Mouse (Mus musculus) neural tube, embryonic 11.5 days (tissue): Measurements from ENCODE around the gene Pla2g2c. TPM values are rescaled to one million over a fixed set of nuclear protein-coding genes. Genes with fewer than 3 reads are reported as not detected.

Source experiments
- ATAC-seq: fragments of 200-750 bp; cut with Nextera tagmentation; 2 replicates; pipeline ENCODE4 v1.8.0; 2017; ENCODE audit warnings: moderate number of reproducible peaks, mild to moderate bottlenecking, moderate TSS enrichment, moderate library complexity; ENCODE audit not compliant: insufficient read depth, low FRiP score, low TSS enrichment
- DNase-seq: peaks from one replicate; pipeline ENCODE4 v3.0.0-alpha.2; 2015; ENCODE audit warnings: low spot score
- H3K27ac ChIP-seq: fragments of 300-500 bp; sonication (generic); 2 replicates; pipeline ENCODE4 v1.5.1; 2014; ENCODE audit warnings: low read depth, mild to moderate bottlenecking, low read length
- H3K27me3 ChIP-seq: fragments of 300-500 bp; sonication (generic); 2 replicates; pipeline ENCODE4 v1.6.1; 2014; ENCODE audit warnings: mild to moderate bottlenecking, low read length, mixed read lengths; ENCODE audit not compliant: control insufficient read depth, insufficient read depth
- H3K36me3 ChIP-seq: fragments of 300-500 bp; sonication (generic); 2 replicates; pipeline ENCODE4 v1.6.1; 2014; ENCODE audit warnings: mild to moderate bottlenecking, low read length, moderate library complexity, mixed read lengths; ENCODE audit not compliant: control insufficient read depth, insufficient read depth
- H3K4me1 ChIP-seq: fragments of 300-500 bp; sonication (generic); 2 replicates; pipeline ENCODE4 v1.6.1; 2014; ENCODE audit warnings: low read length, mixed read lengths; ENCODE audit not compliant: control insufficient read depth, insufficient read depth
- H3K4me2 ChIP-seq: fragments of 300-500 bp; sonication (generic); 2 replicates; pipeline ENCODE4 v1.6.1; 2014; ENCODE audit warnings: low read depth, mild to moderate bottlenecking, moderate library complexity
- H3K4me3 ChIP-seq: fragments of 300-500 bp; sonication (generic); 2 replicates; pipeline ENCODE4 v1.5.1; 2014; ENCODE audit warnings: low read depth, low read length
- H3K9ac ChIP-seq: fragments of 300-500 bp; sonication (generic); 2 replicates; pipeline ENCODE4 v1.6.1; 2014; ENCODE audit warnings: mild to moderate bottlenecking, low read length
- H3K9me3 ChIP-seq: fragments of 300-500 bp; sonication (generic); 2 replicates; pipeline ENCODE4 v1.6.1; 2016; ENCODE audit warnings: low read length; ENCODE audit not compliant: control insufficient read depth
- WGBS: fragments of 180-500 bp; shearing (Covaris S2); extraction: QIAGEN DNeasy Blood & Tissue Kit; methylation state at CpG from one replicate; pipeline ENCODE4 v1.1.7; 2014; 5-methylcytosine and 5-hydroxymethylcytosine counted together
- polyA plus RNA-seq: library from polyadenylated mRNA; unstranded; fragments of >200 nt; fragmentation: Nextera tagmentation; extraction: Ambion mirVana; gene quantifications from 2 replicates; pipeline ENCODE4 v1.2.1, GENCODE M21; 2014

The Pla2g2c gene
- polyA plus RNA-seq, 1 experiment from 2014 or later, result 0.80 TPM

DNA sequence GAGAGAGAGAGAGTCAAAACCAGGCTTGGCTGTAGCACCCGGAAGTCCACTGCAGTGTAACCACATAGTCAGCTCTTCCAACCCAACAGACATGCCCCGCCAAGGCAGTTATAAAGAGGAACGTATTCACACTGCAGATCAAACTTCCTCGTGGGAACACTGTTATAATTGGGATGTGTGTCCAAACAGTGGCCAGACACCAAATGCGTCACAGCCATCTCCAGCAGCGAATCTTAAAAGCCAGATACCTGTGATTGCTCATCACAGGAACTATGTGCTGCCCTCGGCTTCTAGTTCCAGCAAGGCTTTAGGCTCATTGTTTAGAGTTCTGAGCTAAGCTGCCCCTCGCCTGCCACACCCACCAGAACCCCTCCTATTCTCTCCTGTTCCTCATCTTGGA, 22.1 kb upstream of the Pla2g2c start:
- no peak overlapping the region for H3K4me3 ChIP-seq
- DNase-seq (no peak), ATAC-seq (no peak)
- no peak overlapping the region for H3K4me2 ChIP-seq
- no peak overlapping the region for H3K9ac ChIP-seq
- no peaks in the 10 kb centered on the region for H3K4me1 ChIP-seq
- no peak overlapping the region for H3K27ac ChIP-seq
- H3K36me3 ChIP-seq, result no peaks in the 10 kb centered on the region
- no peaks in the 10 kb centered on the region for H3K27me3 ChIP-seq
- H3K9me3 ChIP-seq, result no peaks in the 10 kb centered on the region
- WGBS, result 88% methylated on average over 8 of the region's 8 CpGs

- no peak for DNase-seq
- Histone ChIP-seq H3K4me1 (no peaks in the 10 kb centered on the region), H3K27ac (no peak overlapping the region), H3K9ac (no peak overlapping the region), H3K4me3 (no peak overlapping the region), H3K4me2 (no peak overlapping the region), H3K27me3 (no peaks in the 10 kb centered on the region), H3K9me3 (no peaks in the 10 kb centered on the region), H3K36me3 (no peaks in the 10 kb centered on the region)
- 69% methylated on average over 7 of the region's 7 CpGs for WGBS
- ATAC-seq, result no peak
Measured at GRCm38 (mm10) chr4:138703591-138703990, 21.0 kb upstream of the Pla2g2c start.

- 81% methylated on average over 4 of the region's 4 CpGs for WGBS
- no peak for DNase-seq
- no peaks in the 10 kb centered on the region for H3K4me1 ChIP-seq
- no peak overlapping the region for H3K9ac ChIP-seq
- H3K4me3 ChIP-seq, result no peak overlapping the region
- H3K27ac ChIP-seq, result no peak overlapping the region
- H3K4me2 ChIP-seq, result no peak overlapping the region
- H3K9me3 ChIP-seq, result no peaks in the 10 kb centered on the region
- H3K27me3 ChIP-seq, result no peaks in the 10 kb centered on the region
- ATAC-seq, result no peak
- H3K36me3 ChIP-seq, result no peaks in the 10 kb centered on the region
Measured at GRCm38 (mm10) chr4:138704169-138704568, 20.4 kb upstream of the Pla2g2c start.

DNA sequence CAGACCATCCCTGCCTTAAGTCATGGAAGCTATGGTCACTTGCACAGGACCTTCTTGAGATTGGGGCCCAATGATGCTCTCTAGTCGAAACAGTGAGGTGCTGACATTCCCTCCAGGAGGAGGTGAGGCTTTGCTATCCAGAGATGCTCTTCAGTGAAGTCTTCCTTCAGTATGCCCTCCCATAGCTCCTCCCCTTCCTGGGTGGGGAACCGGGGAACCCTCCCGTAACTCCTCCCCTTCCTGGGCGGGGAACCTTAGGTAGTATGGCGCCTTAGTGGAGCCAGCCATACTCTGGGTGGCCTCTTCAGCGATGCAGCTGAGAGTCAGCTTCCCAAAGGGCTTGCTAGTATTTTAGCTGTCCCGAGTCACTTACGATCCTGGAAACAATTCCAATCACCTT, 18.0 kb upstream of the Pla2g2c start:
- ATAC-seq, result no peak
- 93% methylated on average over 8 of the region's 8 CpGs for WGBS
- H3K4me2 ChIP-seq, result no peak overlapping the region
- H3K4me1 ChIP-seq, result no peaks in the 10 kb centered on the region
- H3K9me3 ChIP-seq, result no peaks in the 10 kb centered on the region
- H3K9ac ChIP-seq, result no peak overlapping the region
- no peak overlapping the region for H3K4me3 ChIP-seq
- no peaks in the 10 kb centered on the region for H3K36me3 ChIP-seq
- H3K27me3 ChIP-seq, result no peaks in the 10 kb centered on the region
- no peak for DNase-seq
- no peak overlapping the region for H3K27ac ChIP-seq

- Histone ChIP-seq H3K4me3 (no peak overlapping the region), H3K36me3 (no peaks in the 10 kb centered on the region), H3K9me3 (no peaks in the 10 kb centered on the region), H3K4me1 (no peaks in the 10 kb centered on the region), H3K27ac (no peak overlapping the region), H3K9ac (no peak overlapping the region), H3K27me3 (no peaks in the 10 kb centered on the region), H3K4me2 (no peak overlapping the region)
- WGBS, result 13% methylated on average over 7 of the region's 7 CpGs
- ATAC-seq, result no peak
- peak; percentile 65 for DNase-seq
Measured at GRCm38 (mm10) chr4:138708636-138709035, 16.0 kb upstream of the Pla2g2c start.

- ATAC-seq (no peak), DNase-seq (no peak)
- Histone ChIP-seq H3K4me1 (no peaks in the 10 kb centered on the region), H3K36me3 (no peaks in the 10 kb centered on the region), H3K27ac (no peak overlapping the region), H3K9me3 (no peaks in the 10 kb centered on the region), H3K27me3 (no peaks in the 10 kb centered on the region), H3K4me2 (no peak overlapping the region), H3K4me3 (no peak overlapping the region), H3K9ac (no peak overlapping the region)
- 89% methylated on average over 11 of the region's 11 CpGs for WGBS
Measured at GRCm38 (mm10) chr4:138709246-138709645, 15.3 kb upstream of the Pla2g2c start.

- Histone ChIP-seq H3K4me3 (no peak overlapping the region), H3K27me3 (no peaks in the 10 kb centered on the region), H3K27ac (no peak overlapping the region), H3K4me1 (no peaks in the 10 kb centered on the region), H3K9me3 (no peaks in the 10 kb centered on the region), H3K4me2 (no peak overlapping the region), H3K9ac (no peak overlapping the region), H3K36me3 (no peaks in the 10 kb centered on the region)
- DNase-seq, result no peak
- ATAC-seq, result no peak
- WGBS, result 76% methylated on average over 7 of the region's 7 CpGs
Measured at GRCm38 (mm10) chr4:138709944-138710343, 14.6 kb upstream of the Pla2g2c start.

GRCm38 (mm10) chr4:138710633-138711032, 14.0 kb upstream of the Pla2g2c start:
- Histone ChIP-seq H3K4me2 (no peak overlapping the region), H3K4me1 (no peaks in the 10 kb centered on the region), H3K27ac (no peak overlapping the region), H3K9me3 (no peaks in the 10 kb centered on the region), H3K36me3 (no peaks in the 10 kb centered on the region), H3K27me3 (no peaks in the 10 kb centered on the region), H3K9ac (no peak overlapping the region), H3K4me3 (no peak overlapping the region)
- ATAC-seq, result no peak
- DNase-seq, result no peak
- 91% methylated on average over 11 of the region's 11 CpGs for WGBS

GRCm38 (mm10) chr4:138711051-138711820, 13.4 kb upstream of the Pla2g2c start:
- no peaks in the 10 kb centered on the region for H3K27me3 ChIP-seq
- DNase-seq (no peak), ATAC-seq (no peak)
- H3K9ac ChIP-seq, result no peak overlapping the region
- no peaks in the 10 kb centered on the region for H3K4me1 ChIP-seq
- H3K4me3 ChIP-seq, result no peak overlapping the region
- no peak overlapping the region for H3K4me2 ChIP-seq
- no peaks in the 10 kb centered on the region for H3K36me3 ChIP-seq
- H3K27ac ChIP-seq, result no peak overlapping the region
- WGBS, result 74% methylated on average over 17 of the region's 17 CpGs
- no peaks in the 10 kb centered on the region for H3K9me3 ChIP-seq
